Mouse (Mus musculus): ENCODE data around the gene Bicd2.

The Bicd2 gene

GRCm38 (mm10) chr13:49370916-49371315 lies 29.5 kb downstream of the Bicd2 start:
- CTCF ChIA-PET, result interaction anchor here in 1 of 4 experiments (0.8 kb wide), 1 partner anchor 10 kb away, joined by 3 read pairs; no protein-coding TSS in a partner anchor
- POLR2A ChIA-PET, result interaction anchor here in 1 of 4 experiments (0.8 to 2.4 kb wide), 4 partner anchors 10 to 133 kb away, joined by 3 to 18 read pairs (median 8); partner anchors contain the start of gene Bicd2

GRCm38 (mm10) chr13:49371428-49371899 lies 30.1 kb downstream of the Bicd2 start:
- POLR2A ChIA-PET, result interaction anchor here in 2 of 4 experiments (0.8 to 2.4 kb wide), 5 partner anchors 9 to 134 kb away, joined by 3 to 18 read pairs (median 3); partner anchors contain the start of gene Bicd2 (in 1 of the 2)
- CTCF ChIA-PET, result interaction anchor here in 1 of 4 experiments (0.8 kb wide), 1 partner anchor 9 kb away, joined by 3 read pairs; no protein-coding TSS in a partner anchor

- ChIA-PET CTCF (no interaction called here), POLR2A (interaction anchor here in 2 of 4 experiments (0.6 to 1.4 kb wide), 4 partner anchors 10 to 308 kb away, joined by 3 to 11 read pairs (median 6); partner anchors contain the start of gene Bicd2 (in 1 of the 2))
Observed at GRCm38 (mm10) chr13:49372370-49373060, 31.1 kb downstream of the Bicd2 start.

- CTCF ChIA-PET, result no interaction called here
- POLR2A ChIA-PET, result interaction anchor here in 2 of 4 experiments (1.3 to 1.6 kb wide), 3 partner anchors 10 to 17 kb away, joined by 3 to 5 read pairs (median 5); no protein-coding TSS in a partner anchor
Observed at GRCm38 (mm10) chr13:49374304-49374703, 32.9 kb downstream of the Bicd2 start.

GRCm38 (mm10) chr13:49374730-49375129 lies 33.3 kb downstream of the Bicd2 start:
- ChIA-PET POLR2A (interaction anchor here in 2 of 4 experiments (1.3 to 1.6 kb wide), 6 partner anchors 8 to 17 kb away, joined by 3 to 5 read pairs (median 4); no protein-coding TSS in a partner anchor), CTCF (no interaction called here)

GRCm38 (mm10) chr13:49377608-49378007 lies 36.2 kb downstream of the Bicd2 start:
- POLR2A ChIA-PET, result interaction anchor here in 2 of 4 experiments (0.6 to 2.4 kb wide), 4 partner anchors 15 to 48 kb away, joined by 3 to 7 read pairs (median 4); partner anchors contain the start of gene Bicd2 (in 2 of the 2)
- CTCF ChIA-PET, result no interaction called here

GRCm38 (mm10) chr13:49379301-49379700 lies 37.9 kb downstream of the Bicd2 start:
- ChIA-PET POLR2A (interaction anchor here in 3 of 4 experiments (0.6 to 2.4 kb wide), 7 partner anchors 15 to 141 kb away, joined by 3 to 7 read pairs (median 3); partner anchors contain the start of gene Bicd2 (in 1 of the 3)), CTCF (interaction anchor here in 3 of 4 experiments (1.1 to 5.6 kb wide), 6 partner anchors 11 to 53 kb away, joined by 3 to 25 read pairs (median 4); partner anchors contain the start of gene Bicd2 (in 1 of the 3))

- CTCF ChIA-PET, result interaction anchor here (0.5 to 5.6 kb wide), 33 partner anchors 10 to 756 kb away, joined by 3 to 25 read pairs (median 4); partner anchors contain the start of genes Bicd2 (in 2 of the 4) and Ptpdc1 (in 1 of the 4)
- POLR2A ChIA-PET, result interaction anchor here in 2 of 4 experiments (0.9 to 4.5 kb wide), 7 partner anchors 10 to 40 kb away, joined by 3 to 23 read pairs (median 3); partner anchors contain the start of gene Bicd2 (in 2 of the 2)
Observed at GRCm38 (mm10) chr13:49381230-49381629, 39.8 kb downstream of the Bicd2 start.

GRCm38 (mm10) chr13:49382997-49383396 lies 41.6 kb downstream of the Bicd2 start:
- CTCF ChIA-PET, result interaction anchor here in 3 of 4 experiments (0.5 to 5.6 kb wide), 9 partner anchors 9 to 190 kb away, joined by 3 to 25 read pairs (median 4); no protein-coding TSS in a partner anchor
- POLR2A ChIA-PET, result interaction anchor here in 3 of 4 experiments (0.6 to 4.5 kb wide), 4 partner anchors 9 to 42 kb away, joined by 3 to 23 read pairs (median 5); partner anchors contain the start of gene Bicd2 (in 1 of the 3)

GRCm38 (mm10) chr13:49384751-49385463 lies 43.5 kb downstream of the Bicd2 start:
- CTCF ChIA-PET, result interaction anchor here in 2 of 4 experiments (0.6 to 1.5 kb wide), 2 partner anchors 45 to 65 kb away, joined by 3 read pairs; partner anchors contain the start of gene Fgd3 (in 1 of the 2)

GRCm38 (mm10) chr13:49391374-49391773 lies 50.0 kb downstream of the Bicd2 start:
- ChIA-PET POLR2A (interaction anchor here in 2 of 4 experiments (0.9 to 2.3 kb wide), 3 partner anchors 16 to 52 kb away, joined by 4 to 6 read pairs (median 5); no protein-coding TSS in a partner anchor), CTCF (interaction anchor here (0.6 to 1.7 kb wide), 17 partner anchors 9 to 339 kb away, joined by 3 to 12 read pairs (median 4); partner anchors contain the start of gene Bicd2 (in 1 of the 4))

More at GRCm38 (mm10) chr13:49384751-49385463, 43.5 kb downstream of the Bicd2 start:
- POLR2A ChIA-PET, result interaction anchor here in 2 of 4 experiments (0.6 to 1.7 kb wide), 9 partner anchors 10 to 267 kb away, joined by 3 to 4 read pairs (median 3); partner anchors contain the start of gene Ippk (in 1 of the 2)

- ChIA-PET POLR2A (no interaction called here), CTCF (no interaction called here)
Observed at GRCm38 (mm10) chr13:49393579-49393978, 52.2 kb downstream of the Bicd2 start.

GRCm38 (mm10) chr13:49394886-49395447 lies 53.6 kb downstream of the Bicd2 start:
- ChIA-PET CTCF (interaction anchor here in 2 of 4 experiments (0.7 to 1.2 kb wide), 3 partner anchors 12 to 173 kb away, joined by 3 to 5 read pairs (median 3); no protein-coding TSS in a partner anchor), POLR2A (interaction anchor here in 2 of 4 experiments (0.9 to 1.4 kb wide), 2 partner anchors 10 to 33 kb away, joined by 3 read pairs; no protein-coding TSS in a partner anchor)

- ChIA-PET POLR2A (interaction anchor here in 3 of 4 experiments (0.7 to 2.5 kb wide), 9 partner anchors 11 to 256 kb away, joined by 3 to 10 read pairs (median 4); partner anchors contain the start of genes Bicd2 (in 1 of the 3), Cenpp (in 1 of the 3), Ippk (in 1 of the 3) and Nol8 (in 1 of the 3)), CTCF (interaction anchor here in 1 of 4 experiments (0.7 kb wide), 1 partner anchor 105 kb away, joined by 3 read pairs; no protein-coding TSS in a partner anchor)
Observed at GRCm38 (mm10) chr13:49396798-49397197, 55.4 kb downstream of the Bicd2 start.

GRCm38 (mm10) chr13:49398191-49398590 lies 56.8 kb downstream of the Bicd2 start:
- POLR2A ChIA-PET, result interaction anchor here (0.6 to 2.5 kb wide), 7 partner anchors 9 to 666 kb away, joined by 3 to 10 read pairs (median 5); partner anchors contain the start of gene Ippk (in 1 of the 4)
- CTCF ChIA-PET, result interaction anchor here in 1 of 4 experiments (0.9 kb wide), 1 partner anchor 17 kb away, joined by 3 read pairs; no protein-coding TSS in a partner anchor

GRCm38 (mm10) chr13:49400139-49400538 lies 58.8 kb downstream of the Bicd2 start:
- POLR2A ChIA-PET, result interaction anchor here in 1 of 4 experiments (1.5 kb wide), 1 partner anchor 49 kb away, joined by 3 read pairs; no protein-coding TSS in a partner anchor

GRCm38 (mm10) chr13:49402628-49403027 lies 61.2 kb downstream of the Bicd2 start:
- CTCF ChIA-PET, result no interaction called here

More at GRCm38 (mm10) chr13:49400139-49400538, 58.8 kb downstream of the Bicd2 start:
- CTCF ChIA-PET, result interaction anchor here in 3 of 4 experiments (0.6 to 1.4 kb wide), 8 partner anchors 8 to 197 kb away, joined by 3 to 5 read pairs (median 3); partner anchors contain the start of gene Bicd2 (in 1 of the 3)

More at GRCm38 (mm10) chr13:49402628-49403027, 61.2 kb downstream of the Bicd2 start:
- POLR2A ChIA-PET, result no interaction called here
